Mouse (Mus musculus) heart, embryonic 13.5 days (tissue): ENCODE results near the gene Mcm8. TPM values are rescaled to one million over a fixed set of nuclear protein-coding genes. Genes with fewer than 3 reads are reported as not detected.

Source experiments
- ATAC-seq: fragments of 200-750 bp; cut with Nextera tagmentation; 2 replicates; pipeline ENCODE4 v1.8.0; 2017; ENCODE audit warnings: moderate TSS enrichment; ENCODE audit not compliant: insufficient number of reproducible peaks, low FRiP score, low TSS enrichment; ENCODE audit errors: extremely low read depth
- H3K27ac ChIP-seq: fragments of 300-500 bp; sonication (generic); replicated peaks from 2 replicates; pipeline ENCODE4 v1.5.1; 2015; ENCODE audit warnings: moderate library complexity, mild to moderate bottlenecking, inconsistent platforms
- H3K27me3 ChIP-seq: fragments of 300-500 bp; sonication (generic); replicated peaks from 2 replicates; pipeline ENCODE4 v1.6.1; 2015; ENCODE audit warnings: mild to moderate bottlenecking, inconsistent platforms
- H3K36me3 ChIP-seq: fragments of 300-500 bp; sonication (generic); 2 replicates; pipeline ENCODE4 v1.6.1; 2015; ENCODE audit warnings: mild to moderate bottlenecking, inconsistent platforms
- H3K4me1 ChIP-seq: fragments of 300-500 bp; sonication (generic); 2 replicates; pipeline ENCODE4 v1.6.1; 2015; ENCODE audit warnings: inconsistent platforms
- H3K4me2 ChIP-seq: fragments of 300-500 bp; sonication (generic); 2 replicates; pipeline ENCODE4 v1.6.1; 2015; ENCODE audit warnings: inconsistent platforms, mild to moderate bottlenecking, moderate library complexity
- H3K4me3 ChIP-seq: fragments of 300-500 bp; sonication (generic); 2 replicates; pipeline ENCODE4 v1.5.1; 2015; ENCODE audit warnings: moderate library complexity, mild to moderate bottlenecking, inconsistent platforms
- H3K9ac ChIP-seq: fragments of 300-500 bp; sonication (generic); 2 replicates; pipeline ENCODE4 v1.6.1; 2015; ENCODE audit warnings: inconsistent platforms, mild to moderate bottlenecking, moderate library complexity
- H3K9me3 ChIP-seq: fragments of 300-500 bp; sonication (generic); 2 replicates; pipeline ENCODE4 v1.6.1; 2016; ENCODE audit warnings: inconsistent platforms
- WGBS: fragments of 180-500 bp; shearing (Covaris S2); methylation state at CpG from one replicate; pipeline ENCODE4 v1.1.7; 2015; ENCODE audit warnings: mixed read lengths; 5-methylcytosine and 5-hydroxymethylcytosine counted together
- polyA plus RNA-seq: library from polyadenylated mRNA; unstranded; fragments of >200 nt; fragmentation: Nextera tagmentation; extraction: Ambion mirVana; gene quantifications from 2 replicates; pipeline ENCODE4 v1.2.1, GENCODE M21; 2015

The Mcm8 gene
- 10.4 and 12.0 TPM in 2 replicates for polyA plus RNA-seq

GRCm38 (mm10) chr2:132815608-132816314, at the start of gene Mcm8, which contains the start of gene Trmt6:
TSS of gene Mcm8 (plus strand) at chr2:132816141.
TSS of gene Trmt6 (minus strand) at chr2:132816055.
- under 1% methylated on average over 59 of the region's 59 CpGs for WGBS
- Histone ChIP-seq H3K27ac (peak within 1 kb of the TSS; percentile 71), H3K36me3 (peaks cover 30% of the 10 kb centered on the region), H3K4me1 (peaks cover 20% of the 10 kb centered on the region), H3K9ac (peak within 1 kb of the TSS; percentile 90), H3K4me3 (peak within 1 kb of the TSS; percentile 90), H3K27me3 (no peaks in the 10 kb centered on the region), H3K4me2 (peak within 1 kb of the TSS; percentile 93), H3K9me3 (no peaks in the 10 kb centered on the region)
- peak; percentile 93 for ATAC-seq

GRCm38 (mm10) chr2:132770822-132771221, 45.1 kb upstream of the Mcm8 start:
- 15% methylated on average over 1 of the region's 1 CpGs for WGBS
- no peak overlapping the region for H3K9ac ChIP-seq
- no peak overlapping the region for H3K4me3 ChIP-seq
- no peaks in the 10 kb centered on the region for H3K4me1 ChIP-seq
- ATAC-seq, result no peak
- H3K36me3 ChIP-seq, result no peaks in the 10 kb centered on the region
- no peak overlapping the region for H3K4me2 ChIP-seq
- no peaks in the 10 kb centered on the region for H3K27me3 ChIP-seq
- no peak overlapping the region for H3K27ac ChIP-seq
- no peaks in the 10 kb centered on the region for H3K9me3 ChIP-seq

GRCm38 (mm10) chr2:132780978-132781377, 35.0 kb upstream of the Mcm8 start, which contains the start of gene Chgb:
TSS of gene Chgb (plus strand) at chr2:132781278.
- ATAC-seq, result no peak
- Histone ChIP-seq H3K9me3 (no peaks in the 10 kb centered on the region), H3K4me3 (peak within 1 kb of the TSS; percentile 52), H3K4me2 (peak within 1 kb of the TSS; percentile 83), H3K27me3 (peaks cover 20% of the 10 kb centered on the region), H3K9ac (0 out of 2 replicates have a peak within 1 kb of the TSS, but pooled peaks have one; percentile 10), H3K4me1 (peaks cover 5% of the 10 kb centered on the region), H3K36me3 (no peaks in the 10 kb centered on the region), H3K27ac (no peak within 1 kb of the TSS)
- 13% methylated on average over 4 of the region's 4 CpGs for WGBS

- peak; percentile 87 for ATAC-seq
- H3K9ac ChIP-seq, result 0 out of 2 replicates have a peak overlapping the region, but pooled peaks have one; percentile 10
Observed at GRCm38 (mm10) chr2:132781439-132782068, 34.4 kb upstream of the Mcm8 start.

DNA sequence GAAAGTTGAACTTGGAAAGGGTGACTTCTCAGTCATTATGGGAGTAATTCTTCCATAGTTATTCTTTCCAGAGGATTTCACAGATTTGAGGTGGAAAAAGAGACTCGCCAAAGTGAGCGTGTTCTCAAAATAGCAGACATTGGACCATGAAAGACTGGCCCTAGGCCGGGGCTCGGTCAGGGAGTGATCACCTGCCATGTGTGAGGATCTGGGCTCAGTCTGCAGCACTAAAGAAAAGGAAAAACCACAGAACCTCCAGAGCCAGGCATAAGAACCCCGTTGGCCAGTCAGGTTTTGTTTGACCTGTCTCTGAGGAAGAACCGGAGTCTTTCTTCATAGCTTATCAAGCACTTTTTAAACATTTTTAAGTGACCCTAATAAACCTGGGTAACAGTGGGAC, 31.9 kb upstream of the Mcm8 start:
- no peak overlapping the region for H3K9ac ChIP-seq
- no peaks in the 10 kb centered on the region for H3K36me3 ChIP-seq
- no peaks in the 10 kb centered on the region for H3K9me3 ChIP-seq
- H3K4me3 ChIP-seq, result no peak overlapping the region
- H3K27ac ChIP-seq, result no peak overlapping the region
- H3K4me2 ChIP-seq, result no peak overlapping the region
- peaks cover 23% of the 10 kb centered on the region for H3K27me3 ChIP-seq
- ATAC-seq, result no peak
- 69% methylated on average over 6 of the region's 6 CpGs for WGBS
- peaks cover 5% of the 10 kb centered on the region for H3K4me1 ChIP-seq

More at GRCm38 (mm10) chr2:132781439-132782068, 34.4 kb upstream of the Mcm8 start:
- Histone ChIP-seq H3K9me3 (no peaks in the 10 kb centered on the region), H3K4me2 (peak overlapping the region; percentile 83), H3K36me3 (no peaks in the 10 kb centered on the region), H3K4me3 (peak overlapping the region; percentile 52), H3K27ac (no peak overlapping the region), H3K4me1 (peaks cover 5% of the 10 kb centered on the region), H3K27me3 (peaks cover 23% of the 10 kb centered on the region)
- WGBS, result 2% methylated on average over 30 of the region's 41 CpGs

DNA sequence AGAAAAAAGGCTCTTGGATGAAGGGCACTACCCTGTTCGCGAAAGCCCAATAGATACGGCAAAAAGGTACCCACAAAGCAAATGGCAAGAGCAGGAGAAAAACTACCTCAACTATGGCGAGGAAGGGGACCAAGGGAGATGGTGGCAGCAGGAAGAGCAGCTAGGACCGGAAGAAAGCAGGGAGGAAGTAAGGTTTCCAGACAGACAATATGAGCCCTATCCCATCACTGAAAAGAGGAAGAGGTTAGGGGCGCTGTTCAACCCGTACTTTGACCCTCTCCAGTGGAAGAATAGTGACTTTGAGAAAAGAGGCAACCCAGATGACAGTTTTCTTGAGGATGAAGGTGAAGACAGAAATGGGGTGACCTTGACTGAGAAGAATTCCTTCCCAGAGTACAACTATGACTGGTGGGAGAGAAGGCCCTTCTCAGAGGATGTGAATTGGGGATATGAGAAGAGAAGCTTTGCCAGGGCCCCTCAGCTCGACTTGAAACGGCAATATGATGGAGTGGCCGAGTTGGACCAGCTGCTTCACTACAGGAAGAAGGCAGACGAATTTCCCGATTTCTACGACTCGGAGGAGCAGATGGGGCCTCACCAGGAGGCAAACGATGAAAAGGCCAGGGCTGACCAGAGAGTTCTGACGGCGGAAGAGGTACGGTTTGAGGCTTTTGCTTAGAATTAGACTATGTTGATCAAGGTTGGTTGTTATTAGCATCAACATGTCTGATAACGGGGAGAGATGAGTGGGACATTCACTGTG, 22.3 kb upstream of the Mcm8 start:
- Histone ChIP-seq H3K4me3 (no peak overlapping the region), H3K4me1 (no peaks in the 10 kb centered on the region), H3K4me2 (no peak overlapping the region), H3K27me3 (no peaks in the 10 kb centered on the region), H3K27ac (no peak overlapping the region), H3K9ac (no peak overlapping the region), H3K36me3 (no peaks in the 10 kb centered on the region), H3K9me3 (no peaks in the 10 kb centered on the region)
- WGBS, result 80% methylated on average over 19 of the region's 19 CpGs
- ATAC-seq, result no peak

GRCm38 (mm10) chr2:132794204-132794586, 21.7 kb upstream of the Mcm8 start:
- no peaks in the 10 kb centered on the region for H3K4me1 ChIP-seq
- no peaks in the 10 kb centered on the region for H3K27me3 ChIP-seq
- no peak overlapping the region for H3K4me2 ChIP-seq
- no peaks in the 10 kb centered on the region for H3K9me3 ChIP-seq
- H3K9ac ChIP-seq, result no peak overlapping the region
- ATAC-seq, result no peak
- H3K4me3 ChIP-seq, result no peak overlapping the region
- no peaks in the 10 kb centered on the region for H3K36me3 ChIP-seq
- no peak overlapping the region for H3K27ac ChIP-seq
- 75% methylated on average over 7 of the region's 7 CpGs for WGBS

- peaks cover 50% of the 10 kb centered on the region for H3K36me3 ChIP-seq
- ATAC-seq, result no peak
Observed at GRCm38 (mm10) chr2:132802976-132803375, 13.0 kb upstream of the Mcm8 start.

DNA sequence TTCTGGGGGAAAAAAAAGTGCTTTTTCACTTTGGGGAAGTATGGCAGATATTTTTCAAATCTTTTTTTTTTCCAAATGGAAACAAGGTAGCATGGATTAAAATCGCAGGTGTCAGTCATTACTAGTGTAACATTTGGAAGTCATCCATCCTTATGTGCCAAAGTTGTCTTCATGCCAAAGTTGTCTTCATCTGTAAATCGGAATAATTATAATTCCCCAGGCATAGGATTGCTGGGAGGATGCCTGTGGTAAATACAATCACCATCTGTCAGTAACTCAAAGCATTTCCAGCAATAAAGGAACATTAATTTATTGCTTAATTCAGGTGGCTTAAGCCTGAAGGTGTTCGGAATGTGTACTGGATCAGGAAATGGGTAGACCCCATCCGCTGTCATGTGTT, 25.1 kb downstream of the Mcm8 start:
- no peak for ATAC-seq

More at GRCm38 (mm10) chr2:132802976-132803375, 13.0 kb upstream of the Mcm8 start:
- Histone ChIP-seq H3K4me2 (no peak overlapping the region), H3K4me3 (no peak overlapping the region), H3K4me1 (no peaks in the 10 kb centered on the region), H3K9me3 (no peaks in the 10 kb centered on the region), H3K27me3 (no peaks in the 10 kb centered on the region), H3K9ac (no peak overlapping the region), H3K27ac (no peak overlapping the region)
- WGBS, result 83% methylated on average over 2 of the region's 2 CpGs

DNA sequence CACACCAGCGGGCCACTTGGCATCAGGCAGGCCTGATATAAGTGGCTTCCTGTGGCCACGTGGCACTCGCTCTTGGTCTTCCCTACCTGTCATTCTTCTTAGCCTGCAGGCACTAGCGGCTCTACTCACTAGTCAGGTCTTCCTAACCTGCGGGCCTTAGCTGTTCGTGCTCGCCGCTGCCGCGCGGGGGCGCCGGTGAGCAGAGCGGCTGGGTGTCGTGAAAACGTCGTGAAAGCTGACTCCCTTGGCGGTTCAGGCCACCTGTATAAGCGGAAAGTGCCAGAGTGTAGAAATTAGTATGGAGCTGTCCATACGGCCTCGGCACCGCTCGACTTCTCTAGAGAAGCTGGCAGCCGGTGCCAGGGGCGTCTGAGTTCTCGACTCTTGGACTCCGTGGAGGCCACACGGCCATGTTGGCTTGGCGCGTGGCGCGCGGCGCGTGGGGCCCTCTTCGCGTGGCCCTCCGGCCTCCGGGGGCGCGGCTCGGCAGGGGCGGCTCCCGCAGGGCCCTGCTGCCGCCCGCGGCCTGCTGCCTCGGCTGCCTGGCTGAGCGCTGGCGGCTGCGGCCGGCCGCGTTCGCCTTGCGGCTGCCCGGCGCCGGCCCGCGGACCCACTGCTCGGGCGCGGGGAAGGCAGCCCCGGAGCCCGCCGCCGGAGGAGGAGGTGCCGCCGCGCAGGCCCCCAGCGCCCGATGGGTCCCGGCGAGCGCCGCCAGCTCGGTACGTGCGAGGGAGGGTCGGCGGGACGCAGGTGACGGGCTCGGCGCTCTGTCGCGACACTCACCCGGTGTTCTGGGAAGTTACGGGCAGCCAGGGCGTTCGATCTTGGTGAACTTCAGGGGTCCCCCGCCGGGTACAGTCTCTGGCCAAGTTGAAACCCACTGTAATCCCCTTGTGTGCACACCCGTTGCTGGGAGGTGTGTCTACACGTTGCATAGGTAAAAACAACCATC, 30.7 kb downstream of the Mcm8 start, which contains the start of gene Crls1:
Gene Crls1, plus strand, starts transcription at position 260 of the 952 bp plus-strand sequence.
- WGBS, result under 1% methylated on average over 94 of the region's 96 CpGs

More for the DNA sequence above, 25.1 kb downstream of the Mcm8 start:
- Histone ChIP-seq H3K4me2 (no peak overlapping the region), H3K4me3 (no peak overlapping the region), H3K9ac (no peak overlapping the region), H3K27ac (no peak overlapping the region), H3K36me3 (peaks cover 32% of the 10 kb centered on the region), H3K27me3 (no peaks in the 10 kb centered on the region), H3K4me1 (no peaks in the 10 kb centered on the region), H3K9me3 (no peaks in the 10 kb centered on the region)
- WGBS, result 91% methylated on average over 4 of the region's 4 CpGs

More for the DNA sequence above, 30.7 kb downstream of the Mcm8 start, which contains the start of gene Crls1:
- Histone ChIP-seq H3K4me3 (peak within 1 kb of the TSS; percentile 89), H3K27me3 (no peaks in the 10 kb centered on the region), H3K9ac (peak within 1 kb of the TSS; percentile 94), H3K9me3 (no peaks in the 10 kb centered on the region), H3K36me3 (peaks cover 27% of the 10 kb centered on the region), H3K4me2 (peak within 1 kb of the TSS; percentile 76), H3K4me1 (peaks cover 17% of the 10 kb centered on the region), H3K27ac (peak within 1 kb of the TSS; percentile 80)
- ATAC-seq, result peak; percentile 76
